9 mouse cellular contexts compared by ENCODE assay signal in genomic region chr6:131293916-131294315, GRCm38 (mm10). TPM values are rescaled to one million over a fixed set of nuclear protein-coding genes. Genes with fewer than 3 reads are reported as not detected.
DNase-seq lines count a peak whose midpoint lies in the region; ATAC-seq and TF ChIP-seq lines count a peak whose summit lies in the region.
"Had no signal": no experiment of that assay in that cellular context is flagged by ENCODE, and none has a peak within 500 bp of the region (broad histone marks: within the 10 kb centered on the region; RNA-seq: fewer than 3 reads in every experiment).

No protein-coding gene starts in this region.

- no peak for ATAC-seq in forebrain, embryonic 14.5 days
- no peak for ATAC-seq in forebrain, embryonic 11.5 days (replicated peaks; ENCODE audit: low FRiP score)
- ATAC-seq in neural tube, embryonic 13.5 days (ENCODE audit: low read depth) = no peak
- ATAC-seq in liver, embryonic 16.5 days (ENCODE audit: low read depth) = no peak
- peak; percentile 64; the same call in 1 of the 2 replicates for ATAC-seq in stomach, postnatal 0 days (ENCODE audit: low FRiP score, low TSS enrichment)

- no peak for TF ChIP-seq CTCF in stomach, postnatal 0 days (IDR thresholded peaks at IDR 0.05; ENCODE audit: low read depth)

- no peak for TF ChIP-seq EP300 in stomach, postnatal 0 days (optimal IDR thresholded peaks at IDR 0.05)

- H3K27me3 ChIP-seq in forebrain, embryonic 14.5 days (replicated peaks; ENCODE audit: control insufficient read depth, insufficient read depth, low read length) = no peaks in the 10 kb centered on the region
- no peaks in the 10 kb centered on the region for H3K27me3 ChIP-seq in forebrain, embryonic 11.5 days (ENCODE audit: control insufficient read depth, insufficient read depth, low read length)
- no peaks in the 10 kb centered on the region; the same call in 1 of the 2 replicates for H3K27me3 ChIP-seq in neural tube, embryonic 13.5 days
- no peaks in the 10 kb centered on the region for H3K27me3 ChIP-seq in liver, embryonic 16.5 days (ENCODE audit: control insufficient read depth, insufficient read depth, low read depth, low read length)
- no peaks in the 10 kb centered on the region for H3K27me3 ChIP-seq in stomach, postnatal 0 days (ENCODE audit: control insufficient read depth, insufficient read depth, low read length)
- H3K27me3 ChIP-seq: midbrain, embryonic 12.5 days had no signal

- H3K4me1 ChIP-seq in forebrain, embryonic 14.5 days (ENCODE audit: control insufficient read depth, insufficient read depth, low read length) = no peaks in the 10 kb centered on the region
- H3K4me1 ChIP-seq in forebrain, embryonic 11.5 days (replicated peaks; ENCODE audit: control insufficient read depth, insufficient read depth, low read length) = peaks cover 7% of the 10 kb centered on the region; the same call in 1 of the 2 replicates
- H3K4me1 ChIP-seq in neural tube, embryonic 13.5 days (replicated peaks) = peaks cover 12% of the 10 kb centered on the region
- H3K4me1 ChIP-seq in liver, embryonic 16.5 days (ENCODE audit: control insufficient read depth, low read depth, low read length) = peaks cover 14% of the 10 kb centered on the region
- 0 out of 2 replicates have a peak, but pooled peaks cover 5% of the 10 kb centered on the region for H3K4me1 ChIP-seq in stomach, postnatal 0 days (replicated peaks; ENCODE audit: control insufficient read depth, insufficient read depth)

- no peaks in the 10 kb centered on the region for H3K9me3 ChIP-seq in forebrain, embryonic 14.5 days (replicated peaks; ENCODE audit: control insufficient read depth, low read length)
- H3K9me3 ChIP-seq in forebrain, embryonic 11.5 days (ENCODE audit: control insufficient read depth, low read length) = no peaks in the 10 kb centered on the region
- no peaks in the 10 kb centered on the region for H3K9me3 ChIP-seq in neural tube, embryonic 13.5 days
- no peaks in the 10 kb centered on the region for H3K9me3 ChIP-seq in liver, embryonic 16.5 days (replicated peaks; ENCODE audit: control insufficient read depth, low read length)
- no peaks in the 10 kb centered on the region for H3K9me3 ChIP-seq in stomach, postnatal 0 days (ENCODE audit: control insufficient read depth, low read length)
- H3K9me3 ChIP-seq: midbrain, embryonic 12.5 days had no signal

- WGBS in forebrain, embryonic 14.5 days = 89% methylated on average over 5 of the region's 5 CpGs
- 89% methylated on average over 5 of the region's 5 CpGs for WGBS in forebrain, embryonic 11.5 days
- 90% methylated on average over 5 of the region's 5 CpGs for WGBS in neural tube, embryonic 13.5 days
- WGBS in liver, embryonic 16.5 days (ENCODE audit: insufficient replicate concordance) = 53% methylated on average over 5 of the region's 5 CpGs
- 59% methylated on average over 5 of the region's 5 CpGs for WGBS in stomach, postnatal 0 days

- peak overlapping the region; percentile 49; the same call in 1 of the 2 replicates for H3K4me2 ChIP-seq in forebrain, embryonic 14.5 days (ENCODE audit: low read length)
- H3K4me2 ChIP-seq in forebrain, embryonic 11.5 days (ENCODE audit: low read depth, low read length, severe bottlenecking) = no peak overlapping the region
- H3K4me2 ChIP-seq in neural tube, embryonic 13.5 days = peak overlapping the region; percentile 72
- H3K4me2 ChIP-seq in liver, embryonic 16.5 days (ENCODE audit: low read depth, low read length) = peak overlapping the region; percentile 82; the same call in 1 of the 2 replicates
- H3K4me2 ChIP-seq in stomach, postnatal 0 days (replicated peaks; ENCODE audit: low read depth) = peak overlapping the region; percentile 67

- H3K4me3 ChIP-seq in forebrain, embryonic 14.5 days (ENCODE audit: low read depth, low read length) = no peak overlapping the region
- no peak overlapping the region for H3K4me3 ChIP-seq in forebrain, embryonic 11.5 days (ENCODE audit: low read depth, low read length)
- H3K4me3 ChIP-seq in neural tube, embryonic 13.5 days = no peak overlapping the region
- H3K4me3 ChIP-seq in liver, embryonic 16.5 days (ENCODE audit: low read depth, low read length) = no peak overlapping the region
- H3K4me3 ChIP-seq in stomach, postnatal 0 days (ENCODE audit: low read depth, low read length) = peak overlapping the region; percentile 79; the same call in 1 of the 2 replicates

- H3K36me3 ChIP-seq in forebrain, embryonic 14.5 days (ENCODE audit: control insufficient read depth, insufficient read depth, low read length) = no peaks in the 10 kb centered on the region
- no peaks in the 10 kb centered on the region for H3K36me3 ChIP-seq in forebrain, embryonic 11.5 days (ENCODE audit: control insufficient read depth, insufficient read depth, low read length)
- H3K36me3 ChIP-seq in neural tube, embryonic 13.5 days = no peaks in the 10 kb centered on the region
- no peaks in the 10 kb centered on the region for H3K36me3 ChIP-seq in liver, embryonic 16.5 days (ENCODE audit: control insufficient read depth, insufficient read depth)
- H3K36me3 ChIP-seq in stomach, postnatal 0 days (ENCODE audit: control insufficient read depth, insufficient read depth, low read length) = no peaks in the 10 kb centered on the region
- H3K36me3 ChIP-seq: midbrain, embryonic 12.5 days had no signal

- no peak for DNase-seq in forebrain, embryonic 14.5 days (ENCODE audit: low spot score)
- no peak for DNase-seq in forebrain, embryonic 11.5 days (ENCODE audit: low spot score)
- DNase-seq in neural tube, embryonic 10.5 days (ENCODE audit: extremely low spot score, low spot score) = no peak
- DNase-seq in stomach, postnatal 0 days (ENCODE audit: low spot score) = no peak
- no peak for DNase-seq in kidney, adult 11 months
- no peak for DNase-seq in testis, postnatal 10 days (ENCODE audit: low spot score)

- H3K27ac ChIP-seq in forebrain, embryonic 14.5 days (ENCODE audit: low read depth, low read length) = no peak overlapping the region
- no peak overlapping the region for H3K27ac ChIP-seq in forebrain, embryonic 11.5 days (ENCODE audit: low read depth, low read length)
- H3K27ac ChIP-seq in neural tube, embryonic 13.5 days (replicated peaks) = no peak overlapping the region
- peak overlapping the region; percentile 37; the same call in 1 of the 2 replicates for H3K27ac ChIP-seq in liver, embryonic 16.5 days (ENCODE audit: low read length)
- peak overlapping the region; percentile 50 for H3K27ac ChIP-seq in stomach, postnatal 0 days (replicated peaks)
- H3K27ac ChIP-seq: midbrain, embryonic 12.5 days had no signal

- H3K9ac ChIP-seq in forebrain, embryonic 14.5 days (ENCODE audit: low read length) = no peak overlapping the region
- no peak overlapping the region for H3K9ac ChIP-seq in forebrain, embryonic 11.5 days (ENCODE audit: low read length)
- H3K9ac ChIP-seq in neural tube, embryonic 13.5 days = no peak overlapping the region
- no peak overlapping the region for H3K9ac ChIP-seq in liver, embryonic 16.5 days (ENCODE audit: low read depth, low read length)
- no peak overlapping the region for H3K9ac ChIP-seq in stomach, postnatal 0 days (ENCODE audit: low read length)

RNA-seq across cellular contexts. Expression of gene Magohb, which starts 0.9 kb away (rescaled TPM):
- polyA plus RNA-seq in forebrain, embryonic 14.5 days (2014; fragmentation: Nextera tagmentation; extraction: Ambion mirVana) = 50.3 and 60.6 TPM in 2 replicates
- 45.9 and 58.4 TPM in 2 replicates for polyA plus RNA-seq in forebrain, embryonic 11.5 days (2014; fragmentation: Nextera tagmentation; extraction: Ambion mirVana)
- polyA plus RNA-seq in neural tube, embryonic 13.5 days (2015; fragmentation: Nextera tagmentation; extraction: Ambion mirVana) = 46.0 and 51.4 TPM in 2 replicates
- 15.2 and 22.0 TPM in 2 replicates for polyA plus RNA-seq in liver, embryonic 16.5 days (2015; fragmentation: Nextera tagmentation; extraction: Ambion mirVana)
- polyA plus RNA-seq in stomach, postnatal 0 days (2015; fragmentation: Nextera tagmentation; extraction: Ambion mirVana) = 44.4 and 50.8 TPM in 2 replicates

RNA-seq across cellular contexts. Expression of gene Klra2, which starts 46.8 kb away (rescaled TPM):
- not detected in 2 replicates for polyA plus RNA-seq in forebrain, embryonic 14.5 days (2014; fragmentation: Nextera tagmentation; extraction: Ambion mirVana)
- not detected in 2 replicates for polyA plus RNA-seq in forebrain, embryonic 11.5 days (2014; fragmentation: Nextera tagmentation; extraction: Ambion mirVana)
- 0.11 TPM in 1 of 2 replicates, not detected in the other for polyA plus RNA-seq in neural tube, embryonic 13.5 days (2015; fragmentation: Nextera tagmentation; extraction: Ambion mirVana)
- polyA plus RNA-seq in liver, embryonic 16.5 days (2015; fragmentation: Nextera tagmentation; extraction: Ambion mirVana) = 0.76 and 0.88 TPM in 2 replicates
- polyA plus RNA-seq in stomach, postnatal 0 days (2015; fragmentation: Nextera tagmentation; extraction: Ambion mirVana) = 0.22 and 0.24 TPM in 2 replicates
- polyA plus RNA-seq: midbrain, embryonic 12.5 days had no signal

RNA-seq across cellular contexts. Expression of gene Styk1, which starts 59.5 kb away (rescaled TPM):
- 2.5 and 4.8 TPM in 2 replicates for polyA plus RNA-seq in forebrain, embryonic 14.5 days (2014; fragmentation: Nextera tagmentation; extraction: Ambion mirVana)
- polyA plus RNA-seq in forebrain, embryonic 11.5 days (2014; fragmentation: Nextera tagmentation; extraction: Ambion mirVana) = 0.91 and 1.4 TPM in 2 replicates
- 1.4 and 1.9 TPM in 2 replicates for polyA plus RNA-seq in neural tube, embryonic 13.5 days (2015; fragmentation: Nextera tagmentation; extraction: Ambion mirVana)
- 0.72 and 1.1 TPM in 2 replicates for polyA plus RNA-seq in liver, embryonic 16.5 days (2015; fragmentation: Nextera tagmentation; extraction: Ambion mirVana)
- 15.8 and 16.4 TPM in 2 replicates for polyA plus RNA-seq in stomach, postnatal 0 days (2015; fragmentation: Nextera tagmentation; extraction: Ambion mirVana)

Comparison
In these comparisons a context has a peak if more than half of its experiments do, and no peak if none do; other contexts are left out.
1. H3K27ac ChIP-seq: peak in liver, embryonic 16.5 days (single experiment) and stomach, postnatal 0 days (single experiment); none in forebrain, embryonic 14.5 days (single experiment), forebrain, embryonic 11.5 days (single experiment) and neural tube, embryonic 13.5 days (single experiment).